Mouse (Mus musculus) olfactory bulb, adult 2 months (tissue): ENCODE measurements around the gene Scaf4. TPM values are rescaled to one million over a fixed set of nuclear protein-coding genes. Genes with fewer than 3 reads are reported as not detected.

Experiments used
- H3K27ac ChIP-seq: fragments of 200-500 bp; 2 replicates; pipeline ENCODE4 v1.5.1; 2012; ENCODE audit warnings: low read depth, low read length; ENCODE audit not compliant: insufficient read depth
- H3K4me1 ChIP-seq: fragments of 200-500 bp; 2 replicates; pipeline ENCODE4 v1.6.1; 2012; ENCODE audit warnings: low read length; ENCODE audit not compliant: control insufficient read depth, insufficient read depth
- H3K4me3 ChIP-seq: fragments of 200-500 bp; 2 replicates; pipeline ENCODE4 v1.5.1; 2012; ENCODE audit warnings: mild to moderate bottlenecking, low read depth, low read length, moderate library complexity; ENCODE audit not compliant: insufficient read depth
- CTCF ChIP-seq: fragments of 200-500 bp; IDR thresholded peaks from 2 replicates; pipeline ENCODE4 v1.5.1; 2012; ENCODE audit warnings: low read depth, mild to moderate bottlenecking, low read length, moderate library complexity; ENCODE audit not compliant: insufficient read depth
- POLR2A ChIP-seq: fragments of 200-500 bp; IDR thresholded peaks from 2 replicates; pipeline ENCODE4 v1.6.1; 2012; ENCODE audit warnings: mild to moderate bottlenecking, low read depth, low read length, moderate library complexity; ENCODE audit not compliant: insufficient read depth
- WGBS: fragments of 180-500 bp; shearing (Covaris S2); methylation state at CpG from one replicate; pipeline ENCODE4 v1.1.7; 2018; 5-methylcytosine and 5-hydroxymethylcytosine counted together
- polyA plus RNA-seq: library from polyadenylated mRNA; stranded (reverse); fragments of >200 nt; gene quantifications from 2 replicates; pipeline ENCODE4 v1.2.4, GENCODE M21; 2012; ENCODE audit warnings: low replicate concordance; ENCODE audit not compliant: missing spikeins, insufficient read depth, insufficient read length

Scaf4 gene
- polyA plus RNA-seq, 1 experiment = not detected

GRCm38 (mm10) chr16:90203226-90203962, 80.9 kb downstream of the Scaf4 start:
- WGBS = 87% methylated on average over 6 of the region's 6 CpGs

GRCm38 (mm10) chr16:90202140-90202539, 82.2 kb downstream of the Scaf4 start:
- TF ChIP-seq POLR2A = no peak
- TF ChIP-seq CTCF = no peak
- 65% methylated on average over 19 of the region's 19 CpGs for WGBS
- no peak overlapping the region for H3K4me3 ChIP-seq
- H3K27ac ChIP-seq = no peak overlapping the region
- peaks cover 13% of the 10 kb centered on the region for H3K4me1 ChIP-seq

More at GRCm38 (mm10) chr16:90203226-90203962, 80.9 kb downstream of the Scaf4 start:
- H3K4me3 ChIP-seq = no peak overlapping the region
- no peak for TF ChIP-seq POLR2A
- TF ChIP-seq CTCF = no peak
- H3K4me1 ChIP-seq = peaks cover 6% of the 10 kb centered on the region; the same call in 1 of the 2 replicates
- H3K27ac ChIP-seq = no peak overlapping the region

- Histone ChIP-seq H3K4me3 (no peak overlapping the region), H3K4me1 (peaks cover 13% of the 10 kb centered on the region), H3K27ac (no peak overlapping the region)
- WGBS = 87% methylated on average over 10 of the region's 10 CpGs
- TF ChIP-seq CTCF = no peak
- TF ChIP-seq POLR2A = no peak
Measured at GRCm38 (mm10) chr16:90199174-90199573, 85.1 kb downstream of the Scaf4 start.

- WGBS = 89% methylated on average over 6 of the region's 6 CpGs
- TF ChIP-seq POLR2A = no peak
- no peak for TF ChIP-seq CTCF
- H3K4me1 ChIP-seq = peaks cover 13% of the 10 kb centered on the region
- H3K4me3 ChIP-seq = no peak overlapping the region
- no peak overlapping the region for H3K27ac ChIP-seq
Measured at GRCm38 (mm10) chr16:90198626-90199025, 85.7 kb downstream of the Scaf4 start.

GRCm38 (mm10) chr16:90197337-90197973, 86.8 kb downstream of the Scaf4 start:
- no peak for TF ChIP-seq POLR2A
- TF ChIP-seq CTCF = peak; percentile 34; the same call in 1 of the 2 replicates
- peak overlapping the region; percentile 38 for H3K4me3 ChIP-seq
- H3K4me1 ChIP-seq = peaks cover 10% of the 10 kb centered on the region
- no peak overlapping the region for H3K27ac ChIP-seq
- WGBS = 4% methylated on average over 22 of the region's 22 CpGs

GRCm38 (mm10) chr16:90196688-90197240, 87.5 kb downstream of the Scaf4 start:
- TF ChIP-seq POLR2A (no peak), CTCF (no peak)
- WGBS = 86% methylated on average over 7 of the region's 7 CpGs
- H3K27ac ChIP-seq = no peak overlapping the region
- no peak overlapping the region for H3K4me3 ChIP-seq
- peaks cover 7% of the 10 kb centered on the region for H3K4me1 ChIP-seq

GRCm38 (mm10) chr16:90193719-90194118, 90.6 kb downstream of the Scaf4 start:
- TF ChIP-seq CTCF (no peak), POLR2A (no peak)
- no peak overlapping the region for H3K4me3 ChIP-seq
- H3K4me1 ChIP-seq = peaks cover 7% of the 10 kb centered on the region
- no peak overlapping the region for H3K27ac ChIP-seq

- TF ChIP-seq POLR2A = no peak
- no peak for TF ChIP-seq CTCF
- H3K4me3 ChIP-seq = no peak overlapping the region
- no peak overlapping the region for H3K27ac ChIP-seq
- H3K4me1 ChIP-seq = no peaks in the 10 kb centered on the region
- WGBS = 84% methylated on average over 6 of the region's 6 CpGs
Measured at GRCm38 (mm10) chr16:90191289-90191688, 93.0 kb downstream of the Scaf4 start.

GRCm38 (mm10) chr16:90187453-90187852, 96.8 kb downstream of the Scaf4 start:
- no peaks in the 10 kb centered on the region for H3K4me1 ChIP-seq
- H3K4me3 ChIP-seq = no peak overlapping the region
- TF ChIP-seq POLR2A (no peak), CTCF (no peak)
- H3K27ac ChIP-seq = no peak overlapping the region
- 52% methylated on average over 13 of the region's 13 CpGs for WGBS
